Mouse (Mus musculus): Measurements from ENCODE around the gene Psma3. TPM values are rescaled to one million over a fixed set of nuclear protein-coding genes. Genes with fewer than 3 reads are reported as not detected.
"Not testable (repeated sequence)": the region's sequence is repeated elsewhere in the genome, so short reads cannot be mapped to it uniquely, and the experiment has no call there.

Psma3 gene
- total RNA-seq, 2 experiments from 2014 or later = 218 to 231 TPM

GRCm38 (mm10) chr12:70997225-70997624, 22.8 kb downstream of the Psma3 start:
- DNase-seq = no peak
- intact Hi-C loops (cut with DNase I) = no loop called here

GRCm38 (mm10) chr12:70999423-70999903, 25.0 kb downstream of the Psma3 start:
- DNase-seq = peak; percentile 43 to 58
- intact Hi-C loops (cut with DNase I) = no loop called here

GRCm38 (mm10) chr12:71000344-71000743, 25.9 kb downstream of the Psma3 start:
- no peak for DNase-seq
- intact Hi-C loops (cut with DNase I) = no loop called here

GRCm38 (mm10) chr12:71001456-71001855, 27.0 kb downstream of the Psma3 start:
- DNase-seq = no peak
- intact Hi-C loops (cut with DNase I) = no loop called here

GRCm38 (mm10) chr12:71003760-71004426, 29.5 kb downstream of the Psma3 start:
- intact Hi-C loops (cut with DNase I) = no loop called here
- DNase-seq = no peak

GRCm38 (mm10) chr12:71006141-71006540, 31.7 kb downstream of the Psma3 start:
- DNase-seq = no peak
- intact Hi-C loops (cut with DNase I) = no loop called here

GRCm38 (mm10) chr12:71006901-71007300, 32.5 kb downstream of the Psma3 start:
- no peak for DNase-seq
- intact Hi-C loops (cut with DNase I) = no loop called here

- intact Hi-C loops (cut with DNase I) = no loop called here
Measured at GRCm38 (mm10) chr12:71009769-71010168, 35.3 kb downstream of the Psma3 start.

GRCm38 (mm10) chr12:71014845-71015362, 40.5 kb downstream of the Psma3 start:
- intact Hi-C loops (cut with DNase I) = loop anchor here (5.0 kb wide), 1 partner anchor 37 kb away; no protein-coding TSS in a partner anchor

More at GRCm38 (mm10) chr12:71009769-71010168, 35.3 kb downstream of the Psma3 start:
- DNase-seq = peak; percentile 42 to 51

GRCm38 (mm10) chr12:71015363-71016210, 41.2 kb downstream of the Psma3 start, which contains the start of gene Arid4a:
TSS of gene Arid4a (plus strand) at chr12:71015990.
- DNase-seq = peak; percentile 96
- intact Hi-C loops (cut with DNase I) = loop anchor here (2.0 to 5.0 kb wide), 2 partner anchors 37 to 47 kb away; no protein-coding TSS in a partner anchor

More at GRCm38 (mm10) chr12:71014845-71015362, 40.5 kb downstream of the Psma3 start:
- peak in 1 of 2 experiments; percentile 21 for DNase-seq

- intact Hi-C loops (cut with DNase I) = loop anchor here (2.0 to 5.0 kb wide), 2 partner anchors 36 to 47 kb away; no protein-coding TSS in a partner anchor
- no peak for DNase-seq
Measured at GRCm38 (mm10) chr12:71016211-71016502, 41.7 kb downstream of the Psma3 start.

- peak; percentile 57 to 72 for DNase-seq
- intact Hi-C loops (cut with DNase I) = loop anchor here (2.0 to 5.0 kb wide), 2 partner anchors 36 to 48 kb away; no protein-coding TSS in a partner anchor
Measured at GRCm38 (mm10) chr12:71016503-71017241, 42.3 kb downstream of the Psma3 start.

- intact Hi-C loops (cut with DNase I) = loop anchor here (2.0 to 5.0 kb wide), 2 partner anchors 35 to 48 kb away; no protein-coding TSS in a partner anchor
- DNase-seq = no peak
Measured at GRCm38 (mm10) chr12:71017242-71017571, 42.8 kb downstream of the Psma3 start.

- intact Hi-C loops (cut with DNase I) = loop anchor here (2.0 to 5.0 kb wide), 2 partner anchors 34 to 49 kb away; no protein-coding TSS in a partner anchor
- DNase-seq = no peak
Measured at GRCm38 (mm10) chr12:71017827-71018226, 43.4 kb downstream of the Psma3 start.

- intact Hi-C loops (cut with DNase I) = loop anchor here (5.0 kb wide), 1 partner anchor 33 kb away; no protein-coding TSS in a partner anchor
- no peak for DNase-seq
Measured at GRCm38 (mm10) chr12:71019211-71019610, 44.8 kb downstream of the Psma3 start.

GRCm38 (mm10) chr12:71024411-71024810, 50.0 kb downstream of the Psma3 start:
- DNase-seq = no peak
- intact Hi-C loops (cut with DNase I) = no loop called here

GRCm38 (mm10) chr12:71028265-71028664, 53.8 kb downstream of the Psma3 start:
- intact Hi-C loops (cut with DNase I); DNase-seq: not testable (repeated sequence)

- no peak for DNase-seq
- intact Hi-C loops (cut with DNase I) = no loop called here
Measured at GRCm38 (mm10) chr12:71030260-71030659, 55.8 kb downstream of the Psma3 start.

GRCm38 (mm10) chr12:71030722-71031121, 56.3 kb downstream of the Psma3 start:
- no peak for DNase-seq
- intact Hi-C loops (cut with DNase I) = no loop called here

GRCm38 (mm10) chr12:71035826-71036225, 61.4 kb downstream of the Psma3 start:
- intact Hi-C loops (cut with DNase I) = no loop called here
- no peak for DNase-seq
